Comparison of ENCODE assay signal across 16 mouse cellular contexts in genomic region chr4:118092784-118093457, GRCm38 (mm10).
"Had no signal": no experiment of that assay in that cellular context is flagged by ENCODE, and none has a peak within 500 bp of the region (broad histone marks: within the 10 kb centered on the region; RNA-seq: fewer than 3 reads in every experiment).

No protein-coding gene starts in this region.

- H3K4me3 ChIP-seq: neural tube, embryonic 12.5 days; neural tube, embryonic 13.5 days; neural tube, embryonic 15.5 days; stomach, embryonic 15.5 days had no signal

- H3K27me3 ChIP-seq: neural tube, embryonic 12.5 days; neural tube, embryonic 13.5 days; neural tube, embryonic 15.5 days; stomach, embryonic 15.5 days had no signal

- H3K4me1 ChIP-seq: stomach, embryonic 15.5 days had no signal

- H3K4me2 ChIP-seq: neural tube, embryonic 12.5 days; neural tube, embryonic 13.5 days; neural tube, embryonic 15.5 days; stomach, embryonic 15.5 days had no signal

- DNase-seq: retina, postnatal 1 day; right cerebral cortex, adult 18-20 months; right cerebral cortex, postnatal 14 days; right cerebral cortex, postnatal 25 days; right cerebral cortex, postnatal 4 days; spleen, adult 18-20 months; thymus, adult 18-20 months; thymus, postnatal 14 days; thymus, postnatal 25 days; thymus, postnatal 36 days; thymus, postnatal 4 days had no signal

- H3K36me3 ChIP-seq: neural tube, embryonic 12.5 days; neural tube, embryonic 13.5 days; neural tube, embryonic 15.5 days; stomach, embryonic 15.5 days had no signal

- H3K27ac ChIP-seq: neural tube, embryonic 12.5 days; neural tube, embryonic 13.5 days; neural tube, embryonic 15.5 days; stomach, embryonic 15.5 days; stomach, postnatal 0 days had no signal

- H3K9me3 ChIP-seq: neural tube, embryonic 12.5 days; neural tube, embryonic 13.5 days; neural tube, embryonic 15.5 days; stomach, embryonic 15.5 days had no signal

- H3K9ac ChIP-seq: neural tube, embryonic 12.5 days; neural tube, embryonic 13.5 days; neural tube, embryonic 15.5 days; stomach, embryonic 15.5 days had no signal
